Mouse (Mus musculus): ENCODE measurements at regions not wholly inside any gene's neighbourhood (a gene's known extent, or its start where the extent isn't known, plus 50 kb on each side); places are given as distances from the start of the nearest gene placed in this dataset.

- H3K9ac ChIP-seq: no peak overlapping the region
- no peak overlapping the region for H3K4me2 ChIP-seq (replicated peaks)
- no peak overlapping the region for H3K27ac ChIP-seq
- H3K4me3 ChIP-seq: no peak overlapping the region
- 95% methylated on average over 9 of the region's 9 CpGs for WGBS
- no peaks in the 10 kb centered on the region for H3K36me3 ChIP-seq
- H3K4me1 ChIP-seq: no peaks in the 10 kb centered on the region
- H3K9me3 ChIP-seq: no peaks in the 10 kb centered on the region
- ATAC-seq (ENCODE audit: low FRiP score, low read depth): no peak
- H3K27me3 ChIP-seq: no peaks in the 10 kb centered on the region
Observed at GRCm38 (mm10) chr10:98789763-98790162, 124.4 kb upstream of the Atp2b1 start.

DNA sequence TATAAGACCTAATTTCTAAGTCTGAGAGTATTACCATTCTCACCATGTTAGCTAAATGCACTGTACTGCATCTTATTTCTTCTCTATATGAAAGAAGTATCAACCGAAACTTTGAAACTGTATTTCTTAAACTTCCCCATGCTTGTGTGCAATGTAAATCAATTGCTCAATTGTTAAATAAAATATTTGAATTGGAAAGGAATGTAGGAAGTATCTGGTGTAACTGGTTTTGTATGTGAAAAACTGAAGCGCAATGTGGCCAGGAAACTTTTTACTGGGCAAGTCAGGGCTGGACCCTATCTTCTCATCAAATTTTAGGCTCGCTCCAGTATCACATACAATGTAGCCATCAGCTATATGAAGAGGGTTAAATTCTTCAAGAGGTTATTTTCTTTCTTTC, 123.8 kb upstream of the Atp2b1 start:
- Histone ChIP-seq H3K4me3 (no peak overlapping the region), H3K4me1 (no peaks in the 10 kb centered on the region), H3K27ac (no peak overlapping the region), H3K9me3 (no peaks in the 10 kb centered on the region), H3K4me2 (replicated peaks) (no peak overlapping the region), H3K36me3 (no peaks in the 10 kb centered on the region), H3K27me3 (no peaks in the 10 kb centered on the region), H3K9ac (no peak overlapping the region)
- ATAC-seq (ENCODE audit: low FRiP score, low read depth): no peak
- 88% methylated on average over 3 of the region's 3 CpGs for WGBS

DNA sequence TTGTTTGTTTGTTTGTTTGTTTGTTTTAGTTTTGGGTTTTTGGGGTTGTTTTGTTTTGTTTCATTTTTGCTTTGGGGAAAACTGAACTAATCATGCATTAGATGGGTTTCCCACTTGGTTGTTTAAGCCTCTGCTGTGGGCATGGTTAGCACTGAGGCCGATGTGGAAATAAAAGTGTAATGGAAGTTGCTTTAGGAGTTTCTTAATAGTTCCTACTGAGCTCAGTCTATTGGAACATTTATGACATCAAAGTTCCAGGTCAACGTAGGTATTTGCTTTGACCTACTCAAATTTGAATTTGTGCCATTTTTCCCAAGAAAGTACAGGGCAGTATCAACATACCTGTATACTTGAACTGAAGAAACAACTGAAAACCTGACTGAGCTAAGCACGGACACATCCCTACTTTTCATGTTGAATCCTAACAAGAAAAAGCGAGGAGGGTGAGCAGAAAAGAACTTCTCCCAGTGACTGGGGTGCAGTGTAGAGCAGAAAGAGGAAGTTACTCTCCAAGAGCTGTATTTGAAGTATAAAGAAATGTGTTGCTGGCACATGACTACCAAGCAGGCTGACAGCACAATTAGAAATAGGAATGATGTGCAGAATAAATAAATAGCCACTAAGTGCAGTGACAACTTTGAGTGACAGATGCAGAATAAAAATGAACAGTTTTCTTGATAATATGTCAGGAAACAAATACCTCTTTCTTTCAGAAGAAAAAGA, 122.0 kb upstream of the Atp2b1 start:
- no peaks in the 10 kb centered on the region for H3K4me1 ChIP-seq
- no peak for ATAC-seq (ENCODE audit: low FRiP score, low read depth)

DNA sequence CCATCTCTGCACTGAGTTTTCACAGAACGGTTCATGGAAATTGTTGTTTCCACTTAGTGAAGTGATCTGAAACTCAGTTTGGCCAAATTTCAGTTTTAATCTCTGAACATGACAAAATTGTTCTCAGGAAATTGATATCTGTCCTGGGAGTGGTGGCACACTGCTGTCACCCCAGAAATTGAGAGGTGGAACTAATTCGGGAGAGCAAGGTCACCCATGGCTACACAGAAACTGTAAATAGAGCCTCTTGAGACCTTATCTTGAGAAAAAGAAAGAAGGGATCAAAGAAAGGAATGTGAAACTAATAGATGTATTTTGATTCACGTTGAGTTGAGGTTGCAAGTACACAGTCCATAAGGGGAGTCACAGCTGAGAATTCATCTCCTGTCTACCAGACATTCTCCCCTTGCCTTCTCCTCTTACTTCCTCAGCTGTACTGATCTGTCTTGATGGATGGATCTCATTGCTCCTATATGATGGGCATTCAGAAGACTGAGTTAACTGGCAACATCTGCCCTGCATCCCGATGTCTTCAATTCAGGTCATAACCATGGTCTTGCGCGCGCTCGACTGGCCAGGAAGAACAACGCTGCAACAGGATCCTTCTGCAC, 120.2 kb upstream of the Atp2b1 start:
- no peaks in the 10 kb centered on the region for H3K27me3 ChIP-seq
- no peaks in the 10 kb centered on the region for H3K4me1 ChIP-seq
- H3K27ac ChIP-seq: no peak overlapping the region
- ATAC-seq (ENCODE audit: low FRiP score, low read depth): peak; percentile 59
- no peak overlapping the region for H3K9ac ChIP-seq
- H3K4me3 ChIP-seq: no peak overlapping the region
- no peak overlapping the region for H3K4me2 ChIP-seq (replicated peaks)
- WGBS: 75% methylated on average over 9 of the region's 9 CpGs
- no peaks in the 10 kb centered on the region for H3K36me3 ChIP-seq
- no peaks in the 10 kb centered on the region for H3K9me3 ChIP-seq

More for the DNA sequence above, 122.0 kb upstream of the Atp2b1 start:
- Histone ChIP-seq H3K4me2 (replicated peaks) (no peak overlapping the region), H3K4me3 (no peak overlapping the region), H3K27me3 (no peaks in the 10 kb centered on the region), H3K9me3 (no peaks in the 10 kb centered on the region), H3K9ac (no peak overlapping the region), H3K27ac (no peak overlapping the region), H3K36me3 (no peaks in the 10 kb centered on the region)
- WGBS: 84% methylated on average over 4 of the region's 4 CpGs

- H3K36me3 ChIP-seq: no peaks in the 10 kb centered on the region
- no peaks in the 10 kb centered on the region for H3K27me3 ChIP-seq
- no peaks in the 10 kb centered on the region for H3K9me3 ChIP-seq
- H3K9ac ChIP-seq: no peak overlapping the region
- 87% methylated on average over 3 of the region's 3 CpGs for WGBS
- no peak overlapping the region for H3K4me2 ChIP-seq (replicated peaks)
- no peak for ATAC-seq (ENCODE audit: low FRiP score, low read depth)
- no peaks in the 10 kb centered on the region for H3K4me1 ChIP-seq
- no peak overlapping the region for H3K4me3 ChIP-seq
- no peak overlapping the region for H3K27ac ChIP-seq
Observed at GRCm38 (mm10) chr10:98796016-98796415, 118.2 kb upstream of the Atp2b1 start.

- ATAC-seq (ENCODE audit: low FRiP score, low read depth): no peak
- no peaks in the 10 kb centered on the region for H3K36me3 ChIP-seq
- no peak overlapping the region for H3K4me2 ChIP-seq (replicated peaks)
- no peaks in the 10 kb centered on the region for H3K9me3 ChIP-seq
- no peak overlapping the region for H3K9ac ChIP-seq
- 80% methylated on average over 6 of the region's 6 CpGs for WGBS
- H3K27me3 ChIP-seq: no peaks in the 10 kb centered on the region
- H3K4me1 ChIP-seq: no peaks in the 10 kb centered on the region
- no peak overlapping the region for H3K4me3 ChIP-seq
- H3K27ac ChIP-seq: no peak overlapping the region
Observed at GRCm38 (mm10) chr10:98798634-98799415, 115.4 kb upstream of the Atp2b1 start.

DNA sequence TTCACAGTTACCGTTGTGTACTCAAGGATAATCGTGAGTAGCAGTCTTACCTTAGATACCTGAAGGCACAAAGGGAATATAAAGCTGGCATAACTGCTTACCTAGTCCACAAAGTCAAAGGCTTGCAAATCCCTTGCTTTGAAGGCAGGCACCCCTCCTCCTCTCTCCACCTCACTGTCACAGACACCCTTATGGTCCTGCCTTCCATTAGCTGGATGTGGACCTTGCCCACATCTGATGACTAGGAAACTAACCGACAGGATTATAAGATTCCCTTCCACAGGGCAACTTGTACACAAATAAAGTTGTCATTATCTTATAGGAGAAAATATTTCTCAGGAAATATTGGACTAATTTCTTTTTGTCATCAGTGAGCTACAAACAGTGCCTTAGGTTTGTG, 114.4 kb upstream of the Atp2b1 start:
- Histone ChIP-seq H3K4me3 (no peak overlapping the region), H3K36me3 (no peaks in the 10 kb centered on the region), H3K4me1 (no peaks in the 10 kb centered on the region), H3K9me3 (no peaks in the 10 kb centered on the region), H3K9ac (no peak overlapping the region), H3K4me2 (replicated peaks) (no peak overlapping the region), H3K27ac (no peak overlapping the region), H3K27me3 (no peaks in the 10 kb centered on the region)
- 72% methylated on average over 3 of the region's 3 CpGs for WGBS
- no peak for ATAC-seq (ENCODE audit: low FRiP score, low read depth)

- Histone ChIP-seq H3K27me3 (no peaks in the 10 kb centered on the region), H3K4me3 (no peak overlapping the region), H3K27ac (no peak overlapping the region), H3K4me2 (replicated peaks) (no peak overlapping the region), H3K36me3 (no peaks in the 10 kb centered on the region), H3K9me3 (no peaks in the 10 kb centered on the region), H3K9ac (no peak overlapping the region), H3K4me1 (no peaks in the 10 kb centered on the region)
- ATAC-seq (ENCODE audit: low FRiP score, low read depth): no peak
- WGBS: 63% methylated on average over 8 of the region's 8 CpGs
Observed at GRCm38 (mm10) chr10:98800949-98801348, 113.3 kb upstream of the Atp2b1 start.

DNA sequence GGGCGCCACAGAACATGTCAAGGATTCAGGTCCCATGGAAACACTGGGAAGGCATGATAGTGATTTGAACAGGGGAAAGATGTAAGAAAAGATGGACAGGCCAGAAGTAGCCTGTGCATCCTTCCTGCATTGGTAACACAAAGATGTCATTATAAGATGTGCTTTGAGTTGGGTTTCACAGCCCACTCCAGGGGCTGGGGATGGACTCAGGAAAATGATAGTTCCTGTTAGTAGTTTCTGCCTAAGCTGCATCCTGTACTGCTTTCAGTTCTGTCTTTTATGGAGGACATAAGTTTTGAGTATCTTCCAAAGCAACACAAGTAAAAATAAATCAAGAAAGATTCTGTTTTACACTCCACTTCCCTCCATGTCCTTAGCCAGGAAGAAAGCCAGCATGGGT, 109.2 kb upstream of the Atp2b1 start:
- no peak overlapping the region for H3K27ac ChIP-seq
- no peaks in the 10 kb centered on the region for H3K9me3 ChIP-seq
- WGBS: 83% methylated on average over 1 of the region's 1 CpGs
- H3K36me3 ChIP-seq: no peaks in the 10 kb centered on the region
- no peaks in the 10 kb centered on the region for H3K27me3 ChIP-seq
- H3K4me1 ChIP-seq: peaks cover 11% of the 10 kb centered on the region
- ATAC-seq (ENCODE audit: low FRiP score, low read depth): no peak
- H3K9ac ChIP-seq: no peak overlapping the region
- H3K4me2 ChIP-seq (replicated peaks): no peak overlapping the region
- no peak overlapping the region for H3K4me3 ChIP-seq

DNA sequence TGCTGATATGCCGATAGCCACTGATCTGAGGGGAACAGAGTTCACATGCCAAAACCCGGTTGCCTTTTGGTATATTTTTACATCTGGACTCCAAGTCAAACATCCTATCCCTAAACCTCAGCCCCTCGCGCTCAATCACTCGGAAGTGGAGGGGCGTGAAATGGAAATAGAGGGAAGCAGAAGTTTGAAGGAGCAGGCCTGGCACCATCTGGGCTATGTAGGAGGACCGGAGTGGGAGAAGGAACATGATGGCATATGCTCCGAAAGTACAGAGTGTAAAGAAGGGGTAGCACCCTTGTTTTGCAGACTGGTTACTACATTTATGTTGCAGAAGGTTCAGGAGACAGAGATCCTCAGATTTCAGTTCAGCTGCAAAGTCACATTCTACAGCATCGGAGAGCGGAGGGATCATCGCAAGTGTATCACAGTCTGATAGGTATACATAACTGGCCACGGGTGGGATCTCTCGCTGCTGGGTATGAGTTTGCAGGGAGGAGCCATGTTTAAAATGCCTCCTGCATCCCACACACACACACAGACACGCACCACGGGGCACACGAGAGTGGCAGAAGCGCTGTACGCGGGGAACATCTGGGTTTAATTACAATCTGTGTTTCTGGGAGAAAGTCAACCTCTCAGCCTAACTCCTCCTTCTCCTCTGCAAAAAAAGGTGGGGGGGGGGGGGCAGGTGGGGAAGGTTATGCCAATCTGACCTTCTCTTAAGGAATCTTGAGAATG, 107.2 kb upstream of the Atp2b1 start:
- Histone ChIP-seq H3K27ac (0 out of 2 replicates have a peak overlapping the region, but pooled peaks have one; percentile 6), H3K9ac (no peak overlapping the region), H3K27me3 (no peaks in the 10 kb centered on the region), H3K4me2 (replicated peaks) (peak overlapping the region; percentile 34; the same call in 1 of the 2 replicates), H3K9me3 (no peaks in the 10 kb centered on the region), H3K36me3 (no peaks in the 10 kb centered on the region), H3K4me1 (peaks cover 11% of the 10 kb centered on the region), H3K4me3 (no peak overlapping the region)
- peak; percentile 8; the same call in 1 of the 2 replicates for ATAC-seq (ENCODE audit: low FRiP score, low read depth)
- WGBS: 44% methylated on average over 19 of the region's 19 CpGs

GRCm38 (mm10) chr10:98808644-98809043, 105.6 kb upstream of the Atp2b1 start:
- no peaks in the 10 kb centered on the region for H3K27me3 ChIP-seq
- no peak overlapping the region for H3K4me3 ChIP-seq
- no peak overlapping the region for H3K27ac ChIP-seq
- no peak overlapping the region for H3K9ac ChIP-seq
- H3K4me1 ChIP-seq: peaks cover 11% of the 10 kb centered on the region
- 73% methylated on average over 4 of the region's 4 CpGs for WGBS
- ATAC-seq (ENCODE audit: low FRiP score, low read depth): no peak
- no peaks in the 10 kb centered on the region for H3K36me3 ChIP-seq
- H3K4me2 ChIP-seq (replicated peaks): no peak overlapping the region
- no peaks in the 10 kb centered on the region for H3K9me3 ChIP-seq

DNA sequence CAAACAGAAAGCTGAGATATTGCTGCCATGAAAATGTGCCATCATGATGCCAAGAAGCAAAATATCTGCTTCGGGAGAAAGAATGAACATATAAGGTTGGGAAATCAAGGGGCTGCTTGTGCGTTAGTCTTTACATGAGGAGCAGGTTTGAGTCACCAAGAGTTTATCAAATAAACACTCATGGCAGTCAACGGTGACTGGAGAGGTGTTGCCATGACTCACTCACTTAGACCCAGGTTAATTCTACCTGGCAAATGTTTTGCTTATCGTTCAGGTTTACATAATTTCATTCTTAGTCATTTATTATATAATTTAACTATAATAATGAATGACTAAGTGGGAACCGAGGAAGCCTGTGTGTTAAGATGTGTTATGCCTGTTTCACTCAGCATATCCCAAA, 85.2 kb upstream of the Atp2b1 start:
- H3K4me1 ChIP-seq: no peaks in the 10 kb centered on the region
- no peak overlapping the region for H3K4me2 ChIP-seq (replicated peaks)
- no peaks in the 10 kb centered on the region for H3K9me3 ChIP-seq
- WGBS: 94% methylated on average over 5 of the region's 5 CpGs
- ATAC-seq (ENCODE audit: low FRiP score, low read depth): no peak
- no peak overlapping the region for H3K4me3 ChIP-seq
- no peak overlapping the region for H3K27ac ChIP-seq
- no peak overlapping the region for H3K9ac ChIP-seq
- no peaks in the 10 kb centered on the region for H3K36me3 ChIP-seq
- H3K27me3 ChIP-seq: no peaks in the 10 kb centered on the region

Measured in limb, embryonic 13.5 days (tissue).